Mouse (Mus musculus): ENCODE data around the gene Pacsin2. TPM values are rescaled to one million over a fixed set of nuclear protein-coding genes. Genes with fewer than 3 reads are reported as not detected.

The Pacsin2 gene
- total and polyA plus RNA-seq, 3 experiments: 34.5 to 61.0 (median 45.2) TPM

GRCm38 (mm10) chr15:83442495-83443037, 21.8 kb downstream of the Pacsin2 start:
- Histone ChIP-seq H3K9me3 (replicated peaks) (no peaks in the 10 kb centered on the region), H3K4me1 (ENCODE audit: insufficient read depth, low read depth, low read length) (peaks cover 16% of the 10 kb centered on the region), H3K36me3 (replicated peaks) (peaks cover 38% of the 10 kb centered on the region), H3K4me3 (ENCODE audit: low read depth, low read length) (no peak overlapping the region), H3K27me3 (ENCODE audit: insufficient read depth, low read length) (no peaks in the 10 kb centered on the region)
- no peak for ATAC-seq (ENCODE audit: extremely low read depth, insufficient number of reproducible peaks, low FRiP score, poor library complexity, severe bottlenecking)
- TF ChIP-seq CTCF (IDR thresholded peaks at IDR 0.05; ENCODE audit: low read depth, low read length) (no peak), GATA2 (IDR thresholded peaks at IDR 0.05; ENCODE audit: borderline replicate concordance, low read depth, low read length) (no peak), GATA1 (IDR thresholded peaks at IDR 0.05; ENCODE audit: borderline replicate concordance, low read length) (no peak), TAL1 (conservative IDR thresholded peaks at IDR 0.05; ENCODE audit: low read depth, low read length) (no peak), POLR2AphosphoS5 (IDR thresholded peaks at IDR 0.05; ENCODE audit: insufficient replicate concordance, low read depth, low read length) (no peak)
- no peak for DNase-seq (ENCODE audit: low spot score)

- no peak for ATAC-seq (ENCODE audit: extremely low read depth, insufficient number of reproducible peaks, low FRiP score, poor library complexity, severe bottlenecking)
Measured at GRCm38 (mm10) chr15:83440726-83441125, 23.7 kb downstream of the Pacsin2 start.

GRCm38 (mm10) chr15:83436541-83436940, 27.9 kb downstream of the Pacsin2 start:
- peaks cover 47% of the 10 kb centered on the region for H3K4me1 ChIP-seq (ENCODE audit: insufficient read depth, low read depth, low read length)

More at GRCm38 (mm10) chr15:83440726-83441125, 23.7 kb downstream of the Pacsin2 start:
- no peak for DNase-seq (ENCODE audit: low spot score)
- Histone ChIP-seq H3K27me3 (ENCODE audit: insufficient read depth, low read length) (no peaks in the 10 kb centered on the region), H3K4me1 (ENCODE audit: insufficient read depth, low read depth, low read length) (peaks cover 17% of the 10 kb centered on the region), H3K36me3 (replicated peaks) (peaks cover 37% of the 10 kb centered on the region), H3K9me3 (replicated peaks) (no peaks in the 10 kb centered on the region), H3K4me3 (ENCODE audit: low read depth, low read length) (no peak overlapping the region)
- TF ChIP-seq POLR2AphosphoS5 (IDR thresholded peaks at IDR 0.05; ENCODE audit: insufficient replicate concordance, low read depth, low read length) (no peak), GATA1 (IDR thresholded peaks at IDR 0.05; ENCODE audit: borderline replicate concordance, low read length) (no peak), GATA2 (IDR thresholded peaks at IDR 0.05; ENCODE audit: borderline replicate concordance, low read depth, low read length) (no peak), CTCF (IDR thresholded peaks at IDR 0.05; ENCODE audit: low read depth, low read length) (no peak), TAL1 (conservative IDR thresholded peaks at IDR 0.05; ENCODE audit: low read depth, low read length) (no peak)

GRCm38 (mm10) chr15:83435324-83436090, 28.9 kb downstream of the Pacsin2 start:
- Histone ChIP-seq H3K36me3 (replicated peaks) (peaks cover 17% of the 10 kb centered on the region), H3K4me1 (ENCODE audit: insufficient read depth, low read depth, low read length) (peaks cover 51% of the 10 kb centered on the region), H3K4me3 (ENCODE audit: low read depth, low read length) (no peak overlapping the region), H3K27me3 (ENCODE audit: insufficient read depth, low read length) (no peaks in the 10 kb centered on the region), H3K9me3 (replicated peaks) (no peaks in the 10 kb centered on the region)
- DNase-seq (ENCODE audit: low spot score): no peak
- TF ChIP-seq GATA2 (IDR thresholded peaks at IDR 0.05; ENCODE audit: borderline replicate concordance, low read depth, low read length) (no peak), CTCF (IDR thresholded peaks at IDR 0.05; ENCODE audit: low read depth, low read length) (no peak), GATA1 (IDR thresholded peaks at IDR 0.05; ENCODE audit: borderline replicate concordance, low read length) (no peak), TAL1 (conservative IDR thresholded peaks at IDR 0.05; ENCODE audit: low read depth, low read length) (no peak), POLR2AphosphoS5 (IDR thresholded peaks at IDR 0.05; ENCODE audit: insufficient replicate concordance, low read depth, low read length) (no peak)
- no peak for ATAC-seq (ENCODE audit: extremely low read depth, insufficient number of reproducible peaks, low FRiP score, poor library complexity, severe bottlenecking)

More at GRCm38 (mm10) chr15:83436541-83436940, 27.9 kb downstream of the Pacsin2 start:
- Histone ChIP-seq H3K36me3 (replicated peaks) (peaks cover 21% of the 10 kb centered on the region), H3K4me3 (ENCODE audit: low read depth, low read length) (no peak overlapping the region), H3K9me3 (replicated peaks) (no peaks in the 10 kb centered on the region), H3K27me3 (ENCODE audit: insufficient read depth, low read length) (no peaks in the 10 kb centered on the region)
- TF ChIP-seq TAL1 (conservative IDR thresholded peaks at IDR 0.05; ENCODE audit: low read depth, low read length): no peak
- no peak for TF ChIP-seq CTCF (IDR thresholded peaks at IDR 0.05; ENCODE audit: low read depth, low read length)
- no peak for TF ChIP-seq GATA1 (IDR thresholded peaks at IDR 0.05; ENCODE audit: borderline replicate concordance, low read length)
- no peak for TF ChIP-seq POLR2AphosphoS5 (IDR thresholded peaks at IDR 0.05; ENCODE audit: insufficient replicate concordance, low read depth, low read length)
- no peak for DNase-seq (ENCODE audit: low spot score)
- ATAC-seq (ENCODE audit: extremely low read depth, insufficient number of reproducible peaks, low FRiP score, poor library complexity, severe bottlenecking): no peak

GRCm38 (mm10) chr15:83434692-83435091, 29.7 kb downstream of the Pacsin2 start:
- TF ChIP-seq GATA1 (IDR thresholded peaks at IDR 0.05; ENCODE audit: borderline replicate concordance, low read length) (no peak), POLR2AphosphoS5 (IDR thresholded peaks at IDR 0.05; ENCODE audit: insufficient replicate concordance, low read depth, low read length) (no peak), GATA2 (IDR thresholded peaks at IDR 0.05; ENCODE audit: borderline replicate concordance, low read depth, low read length) (no peak)
- Histone ChIP-seq H3K9me3 (replicated peaks) (no peaks in the 10 kb centered on the region), H3K27me3 (ENCODE audit: insufficient read depth, low read length) (no peaks in the 10 kb centered on the region), H3K4me1 (ENCODE audit: insufficient read depth, low read depth, low read length) (peaks cover 53% of the 10 kb centered on the region), H3K36me3 (replicated peaks) (peaks cover 20% of the 10 kb centered on the region), H3K4me3 (ENCODE audit: low read depth, low read length) (no peak overlapping the region)
- ATAC-seq (ENCODE audit: extremely low read depth, insufficient number of reproducible peaks, low FRiP score, poor library complexity, severe bottlenecking) (no peak), DNase-seq (ENCODE audit: low spot score) (no peak)

GRCm38 (mm10) chr15:83433344-83433743, 31.1 kb downstream of the Pacsin2 start:
- DNase-seq (ENCODE audit: low spot score): no peak
- ATAC-seq (ENCODE audit: extremely low read depth, insufficient number of reproducible peaks, low FRiP score, poor library complexity, severe bottlenecking): no peak
- TF ChIP-seq CTCF (IDR thresholded peaks at IDR 0.05; ENCODE audit: low read depth, low read length): no peak
- TF ChIP-seq GATA2 (IDR thresholded peaks at IDR 0.05; ENCODE audit: borderline replicate concordance, low read depth, low read length): no peak
- TF ChIP-seq GATA1 (IDR thresholded peaks at IDR 0.05; ENCODE audit: borderline replicate concordance, low read length): no peak
- no peak for TF ChIP-seq TAL1 (conservative IDR thresholded peaks at IDR 0.05; ENCODE audit: low read depth, low read length)
- TF ChIP-seq POLR2AphosphoS5 (IDR thresholded peaks at IDR 0.05; ENCODE audit: insufficient replicate concordance, low read depth, low read length): no peak
- H3K36me3 ChIP-seq (replicated peaks): peaks cover 21% of the 10 kb centered on the region
- H3K4me3 ChIP-seq (ENCODE audit: low read depth, low read length): no peak overlapping the region; the same call in 1 of the 2 replicates
- no peaks in the 10 kb centered on the region for H3K27me3 ChIP-seq (ENCODE audit: insufficient read depth, low read length)
- no peaks in the 10 kb centered on the region for H3K9me3 ChIP-seq (replicated peaks)
- peaks cover 64% of the 10 kb centered on the region for H3K4me1 ChIP-seq (ENCODE audit: insufficient read depth, low read depth, low read length)

Measured in G1E (cell line).